Mouse (Mus musculus) ES-E14 (cell line): ENCODE data around the gene Sla2.

Source experiments
- MAFK ChIP-seq: IDR thresholded peaks from 2 replicates; pipeline ENCODE4 v1.6.1; 2014; ENCODE audit warnings: mild to moderate bottlenecking, low read depth, low read length, inconsistent platforms; ENCODE audit not compliant: insufficient read depth
- ZC3H11A ChIP-seq: IDR thresholded peaks from 2 replicates; pipeline ENCODE4 v1.6.1; 2012; ENCODE audit warnings: low read depth, mild to moderate bottlenecking, inconsistent platforms, low read length, borderline replicate concordance
- ZNF384 ChIP-seq: IDR thresholded peaks from 2 replicates; pipeline ENCODE4 v1.6.1; 2012; ENCODE audit warnings: low read depth, low read length, inconsistent platforms

GRCm38 (mm10) chr2:156870519-156870918 is 16.5 kb downstream of the Sla2 start:
- TF ChIP-seq ZC3H11A: no peak
- TF ChIP-seq ZNF384: no peak
- TF ChIP-seq MAFK: no peak
